Mouse (Mus musculus) olfactory bulb, adult 2 months (tissue): ENCODE results near the gene Plxnb2. TPM values are rescaled to one million over a fixed set of nuclear protein-coding genes. Genes with fewer than 3 reads are reported as not detected.
A peak's percentile ranks its signal among the peaks of the same experiment; 100 is the strongest.

ENCODE experiments used
- H3K27ac ChIP-seq: fragments of 200-500 bp; 2 replicates; pipeline ENCODE4 v1.5.1; 2012; ENCODE audit warnings: low read depth, low read length; ENCODE audit not compliant: insufficient read depth
- H3K4me1 ChIP-seq: fragments of 200-500 bp; 2 replicates; pipeline ENCODE4 v1.6.1; 2012; ENCODE audit warnings: low read length; ENCODE audit not compliant: control insufficient read depth, insufficient read depth
- H3K4me3 ChIP-seq: fragments of 200-500 bp; 2 replicates; pipeline ENCODE4 v1.5.1; 2012; ENCODE audit warnings: mild to moderate bottlenecking, low read depth, low read length, moderate library complexity; ENCODE audit not compliant: insufficient read depth
- CTCF ChIP-seq: fragments of 200-500 bp; IDR thresholded peaks from 2 replicates; pipeline ENCODE4 v1.5.1; 2012; ENCODE audit warnings: low read depth, mild to moderate bottlenecking, low read length, moderate library complexity; ENCODE audit not compliant: insufficient read depth
- POLR2A ChIP-seq: fragments of 200-500 bp; IDR thresholded peaks from 2 replicates; pipeline ENCODE4 v1.6.1; 2012; ENCODE audit warnings: mild to moderate bottlenecking, low read depth, low read length, moderate library complexity; ENCODE audit not compliant: insufficient read depth
- WGBS: fragments of 180-500 bp; shearing (Covaris S2); methylation state at CpG from one replicate; pipeline ENCODE4 v1.1.7; 2018; 5-methylcytosine and 5-hydroxymethylcytosine counted together
- polyA plus RNA-seq: library from polyadenylated mRNA; stranded (reverse); fragments of >200 nt; gene quantifications from 2 replicates; pipeline ENCODE4 v1.2.4, GENCODE M21; 2012; ENCODE audit warnings: low replicate concordance; ENCODE audit not compliant: missing spikeins, insufficient read depth, insufficient read length

The Plxnb2 gene
- polyA plus RNA-seq, 1 experiment: 46.6 TPM

- no peak for TF ChIP-seq CTCF
- TF ChIP-seq POLR2A: no peak
- H3K4me1 ChIP-seq: no peaks in the 10 kb centered on the region
- 89% methylated on average over 9 of the region's 9 CpGs for WGBS
- no peak overlapping the region for H3K4me3 ChIP-seq
- no peak overlapping the region for H3K27ac ChIP-seq
These were observed 19.2 kb downstream of the Plxnb2 start for GRCm38 (mm10) chr15:89161397-89161796.

GRCm38 (mm10) chr15:89158516-89158915 is 22.1 kb downstream of the Plxnb2 start:
- no peak for TF ChIP-seq CTCF
- no peak for TF ChIP-seq POLR2A
- H3K4me3 ChIP-seq: no peak overlapping the region
- 95% methylated on average over 16 of the region's 16 CpGs for WGBS
- H3K27ac ChIP-seq: no peak overlapping the region
- no peaks in the 10 kb centered on the region for H3K4me1 ChIP-seq

DNA sequence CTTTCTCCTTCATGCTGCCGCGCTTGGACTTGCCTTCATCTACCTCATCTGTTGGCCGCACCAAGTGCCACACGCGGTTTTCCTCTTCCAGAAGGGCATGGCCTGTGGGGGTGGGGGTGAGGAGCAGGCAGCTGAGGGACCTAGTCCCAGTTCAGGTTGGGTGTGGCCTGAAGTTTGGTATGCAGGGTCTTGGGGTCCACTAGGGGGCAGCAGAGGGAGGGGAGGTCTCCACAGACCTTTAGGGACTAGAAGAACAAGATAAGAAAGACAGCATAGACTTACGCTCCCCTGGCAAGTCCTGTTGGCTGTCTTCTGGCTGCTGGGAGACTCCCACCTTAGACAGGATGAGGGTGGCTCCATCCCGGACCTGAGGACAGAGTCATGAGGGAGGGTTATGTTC is 22.6 kb downstream of the Plxnb2 start:
- 0 out of 2 replicates have a peak, but pooled peaks have one; percentile 40 for TF ChIP-seq CTCF
- no peak for TF ChIP-seq POLR2A
- no peak overlapping the region for H3K27ac ChIP-seq
- WGBS: 67% methylated on average over 7 of the region's 7 CpGs
- no peak overlapping the region for H3K4me3 ChIP-seq
- H3K4me1 ChIP-seq: no peaks in the 10 kb centered on the region

GRCm38 (mm10) chr15:89152312-89152711 is 28.3 kb downstream of the Plxnb2 start:
- Histone ChIP-seq H3K4me3 (no peak overlapping the region), H3K27ac (no peak overlapping the region), H3K4me1 (peaks cover 20% of the 10 kb centered on the region)
- TF ChIP-seq POLR2A (no peak), CTCF (no peak)

- TF ChIP-seq POLR2A (no peak), CTCF (no peak)
- peak overlapping the region; percentile 27; the same call in 1 of the 2 replicates for H3K4me3 ChIP-seq
- H3K27ac ChIP-seq: no peak overlapping the region
- peaks cover 31% of the 10 kb centered on the region for H3K4me1 ChIP-seq
- WGBS: 20% methylated on average over 13 of the region's 13 CpGs
These were observed 30.6 kb downstream of the Plxnb2 start for GRCm38 (mm10) chr15:89150041-89150390.

- Histone ChIP-seq H3K27ac (no peak within 1 kb of the TSS), H3K4me1 (peaks cover 31% of the 10 kb centered on the region), H3K4me3 (peak within 1 kb of the TSS; percentile 81)
- WGBS: under 1% methylated on average over 60 of the region's 61 CpGs
- TF ChIP-seq CTCF: no peak
- 0 out of 2 replicates have a peak, but pooled peaks have one; percentile 11 for TF ChIP-seq POLR2A
These were observed 31.1 kb downstream of the Plxnb2 start, which contains the start of gene Mapk11 for GRCm38 (mm10) chr15:89149271-89150040. Gene Mapk11, minus strand, starts transcription at chr15:89149628.

DNA sequence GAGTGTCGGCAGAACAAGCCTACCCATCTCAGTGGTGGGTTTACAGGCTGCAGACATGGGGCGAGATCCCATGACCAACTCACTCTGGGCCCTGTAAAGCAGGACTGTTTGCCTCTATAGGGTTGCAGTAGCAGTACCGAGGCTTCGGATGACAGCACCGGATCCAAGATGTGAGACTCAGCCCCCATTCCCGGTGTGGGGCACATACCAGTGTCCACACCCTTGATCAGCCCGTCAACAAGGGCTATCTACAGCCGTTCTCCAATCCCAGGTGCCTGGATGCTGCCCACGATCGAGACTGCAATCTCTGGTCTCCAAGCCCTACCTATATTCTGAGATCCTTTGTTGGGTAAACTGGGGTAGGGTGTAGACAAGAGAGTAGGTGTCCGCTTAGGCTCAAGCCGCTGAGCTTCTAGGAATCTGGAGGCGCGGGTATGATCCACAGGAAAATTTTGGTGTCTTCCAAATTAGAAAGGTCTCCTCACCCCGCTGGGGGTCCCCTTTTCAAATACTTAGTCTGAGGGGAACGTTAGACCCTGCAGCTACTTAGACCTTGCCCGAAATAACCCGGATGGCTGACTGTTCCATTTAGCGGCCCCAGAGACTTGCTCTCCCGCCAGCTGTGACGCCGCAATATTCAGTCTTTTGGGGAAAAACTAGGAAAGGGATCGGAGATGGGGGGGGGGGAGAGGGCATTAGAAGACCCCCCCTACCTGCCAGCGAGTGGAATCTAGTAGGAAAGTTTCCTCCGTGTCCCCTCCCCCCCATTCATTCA is 31.9 kb downstream of the Plxnb2 start:
- Histone ChIP-seq H3K27ac (no peak overlapping the region), H3K4me1 (peaks cover 31% of the 10 kb centered on the region), H3K4me3 (peak overlapping the region; percentile 81)
- TF ChIP-seq POLR2A: no peak
- TF ChIP-seq CTCF: no peak
- WGBS: 10% methylated on average over 25 of the region's 25 CpGs

DNA sequence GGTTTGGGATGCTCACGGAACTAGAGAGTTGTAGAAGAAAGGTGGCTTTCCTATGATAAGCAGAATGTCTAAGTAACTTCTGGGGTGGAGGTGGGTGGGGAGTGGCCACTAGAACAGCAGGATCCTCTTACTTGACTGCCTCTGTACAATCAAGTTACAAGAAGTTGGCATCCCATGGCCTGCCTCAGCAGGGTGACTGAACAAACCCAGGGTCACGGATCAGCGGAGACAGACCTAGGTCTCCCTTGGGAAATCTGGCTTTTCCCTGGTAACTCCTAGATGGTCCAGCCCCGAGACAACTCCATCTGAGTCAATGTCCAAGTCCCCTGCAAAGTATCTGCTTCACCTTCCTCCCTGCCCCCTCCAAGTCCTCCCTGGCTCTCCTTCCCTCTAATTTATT is 32.7 kb downstream of the Plxnb2 start:
- Histone ChIP-seq H3K27ac (no peak overlapping the region), H3K4me1 (peaks cover 31% of the 10 kb centered on the region), H3K4me3 (no peak overlapping the region)
- TF ChIP-seq POLR2A (no peak), CTCF (no peak)
- 83% methylated on average over 4 of the region's 4 CpGs for WGBS

DNA sequence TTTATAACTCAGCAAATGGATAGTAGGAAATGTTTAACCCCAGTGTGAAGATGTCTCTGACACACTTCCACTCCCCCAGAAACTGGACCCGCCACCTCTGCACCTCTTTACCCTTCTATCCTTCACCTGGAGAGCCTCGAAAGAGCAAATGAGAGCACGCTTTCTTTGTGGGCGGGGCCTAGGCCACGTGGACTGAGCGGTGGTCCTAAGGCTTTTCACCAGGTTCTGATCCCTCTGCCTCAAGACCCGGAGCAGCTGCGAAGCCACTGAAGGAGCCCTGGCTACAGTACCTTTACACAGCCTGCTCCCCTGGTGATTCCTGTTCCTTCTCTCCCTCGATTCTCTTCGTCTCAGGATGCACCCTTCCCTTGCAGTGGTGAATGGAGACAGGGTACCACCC is 33.1 kb downstream of the Plxnb2 start:
- TF ChIP-seq POLR2A: no peak
- Histone ChIP-seq H3K4me3 (no peak overlapping the region), H3K4me1 (peaks cover 31% of the 10 kb centered on the region), H3K27ac (no peak overlapping the region)
- WGBS: 32% methylated on average over 10 of the region's 10 CpGs
